Mouse (Mus musculus): ENCODE data around the gene Vmn1r179.
"Not testable (repeated sequence)": the region's sequence is repeated elsewhere in the genome, so short reads cannot be mapped to it uniquely, and the experiment has no call there.

Gene Vmn1r179

DNA sequence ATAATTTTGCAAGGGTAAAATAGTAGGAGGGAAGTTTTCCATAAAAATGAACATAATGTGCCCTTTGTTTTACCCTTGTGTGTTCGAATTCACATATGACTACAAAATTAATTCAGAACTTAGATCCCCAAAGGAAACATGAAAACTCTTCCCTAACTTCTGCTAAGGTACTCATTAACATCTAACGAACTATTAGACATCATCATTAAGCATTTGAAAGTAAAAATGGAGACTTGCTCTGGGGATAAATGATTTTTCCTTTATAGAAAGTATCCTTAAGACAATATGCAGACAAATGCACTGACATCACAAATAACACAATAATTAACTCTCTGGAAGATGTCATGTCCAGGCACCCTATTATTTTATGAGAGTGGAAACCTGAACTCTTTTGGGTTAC, at the start of gene Vmn1r179:
TSS of gene Vmn1r179 (plus strand) at position 301 of the 400 bp plus-strand sequence.
- DNase-seq: no peak

DNA sequence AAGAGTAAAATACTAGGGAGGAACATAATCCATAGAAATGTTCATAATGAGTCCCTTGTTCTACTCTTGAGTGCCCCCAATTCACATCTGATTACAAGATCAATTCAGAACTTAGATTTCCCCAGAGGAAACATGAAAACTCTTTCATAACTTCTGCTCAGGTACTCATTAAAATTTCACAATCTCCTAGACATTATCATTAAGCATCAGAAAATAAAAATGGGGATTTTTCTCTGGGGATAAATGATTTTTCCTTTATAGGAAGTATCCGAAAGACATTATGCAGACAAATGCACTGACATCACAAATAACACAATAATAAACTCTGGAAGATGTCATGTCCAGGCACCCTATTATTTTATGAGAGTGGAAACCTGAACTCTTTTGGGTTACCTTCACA, 35.1 kb upstream of the Vmn1r179 start, which contains the start of gene Vmn1r178:
TSS of gene Vmn1r178 (plus strand) at position 301 of the 400 bp plus-strand sequence.
- DNase-seq: no peak

DNA sequence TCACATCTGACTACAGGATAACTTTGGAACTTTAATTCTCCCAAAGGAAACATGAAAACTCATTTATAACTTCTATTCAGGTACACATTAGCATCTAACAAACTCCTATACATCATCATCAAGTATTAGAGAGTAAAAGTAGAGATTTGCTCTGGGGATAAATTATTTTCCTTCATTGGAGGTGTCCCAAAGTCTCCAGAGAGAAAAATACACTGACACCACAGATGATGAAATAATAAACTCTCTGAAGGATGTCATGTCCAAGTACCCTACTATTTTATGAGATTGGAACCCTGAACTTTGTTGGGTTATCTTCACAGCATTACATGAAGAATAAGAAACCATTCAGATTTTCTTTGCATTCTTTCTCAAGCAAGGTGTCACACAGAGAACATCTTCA, 23.6 kb downstream of the Vmn1r179 start, which contains the start of gene Vmn1r180:
TSS of gene Vmn1r180 (plus strand) at position 301 of the 400 bp plus-strand sequence.
- no peak for DNase-seq

GRCm38 (mm10) chr7:23968044-23968443, 41.3 kb downstream of the Vmn1r179 start:
- peak; percentile 12 for DNase-seq

DNA sequence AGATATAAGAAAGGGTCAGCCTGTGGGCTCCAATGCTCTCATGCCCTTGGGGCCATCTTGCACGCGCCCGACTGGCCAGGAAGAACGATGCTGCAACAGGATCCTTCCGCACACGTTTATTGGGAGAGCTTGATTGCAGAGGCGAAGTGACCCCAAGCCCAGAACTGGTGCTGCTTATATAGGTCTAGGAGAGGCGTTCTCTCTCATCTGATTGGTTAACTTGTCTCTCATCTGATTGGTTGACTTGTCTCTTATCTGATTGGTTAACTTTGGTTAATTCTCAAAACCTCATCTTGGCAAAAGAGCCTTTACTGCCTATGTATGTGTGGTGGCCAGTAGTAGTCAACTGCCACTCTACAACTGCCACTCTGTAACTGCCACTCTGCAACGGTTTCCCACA, 47.5 kb downstream of the Vmn1r179 start, which contains the start of gene Vmn1r181:
TSS of gene Vmn1r181 (plus strand) at position 301 of the 400 bp plus-strand sequence.
- DNase-seq: not testable (repeated sequence)
